Mouse (Mus musculus) heart, embryonic 13.5 days (tissue): ENCODE results near the gene Dtx2. TPM values are rescaled to one million over a fixed set of nuclear protein-coding genes. Genes with fewer than 3 reads are reported as not detected.
A peak's percentile ranks its signal among the peaks of the same experiment; 100 is the strongest.

Experiments used
- ATAC-seq: fragments of 200-750 bp; cut with Nextera tagmentation; 2 replicates; pipeline ENCODE4 v1.8.0; 2017; ENCODE audit warnings: moderate TSS enrichment; ENCODE audit not compliant: insufficient number of reproducible peaks, low FRiP score, low TSS enrichment; ENCODE audit errors: extremely low read depth
- H3K27ac ChIP-seq: fragments of 300-500 bp; sonication (generic); replicated peaks from 2 replicates; pipeline ENCODE4 v1.5.1; 2015; ENCODE audit warnings: moderate library complexity, mild to moderate bottlenecking, inconsistent platforms
- H3K27me3 ChIP-seq: fragments of 300-500 bp; sonication (generic); replicated peaks from 2 replicates; pipeline ENCODE4 v1.6.1; 2015; ENCODE audit warnings: mild to moderate bottlenecking, inconsistent platforms
- H3K36me3 ChIP-seq: fragments of 300-500 bp; sonication (generic); 2 replicates; pipeline ENCODE4 v1.6.1; 2015; ENCODE audit warnings: mild to moderate bottlenecking, inconsistent platforms
- H3K4me1 ChIP-seq: fragments of 300-500 bp; sonication (generic); 2 replicates; pipeline ENCODE4 v1.6.1; 2015; ENCODE audit warnings: inconsistent platforms
- H3K4me2 ChIP-seq: fragments of 300-500 bp; sonication (generic); 2 replicates; pipeline ENCODE4 v1.6.1; 2015; ENCODE audit warnings: inconsistent platforms, mild to moderate bottlenecking, moderate library complexity
- H3K4me3 ChIP-seq: fragments of 300-500 bp; sonication (generic); 2 replicates; pipeline ENCODE4 v1.5.1; 2015; ENCODE audit warnings: moderate library complexity, mild to moderate bottlenecking, inconsistent platforms
- H3K9ac ChIP-seq: fragments of 300-500 bp; sonication (generic); 2 replicates; pipeline ENCODE4 v1.6.1; 2015; ENCODE audit warnings: inconsistent platforms, mild to moderate bottlenecking, moderate library complexity
- H3K9me3 ChIP-seq: fragments of 300-500 bp; sonication (generic); 2 replicates; pipeline ENCODE4 v1.6.1; 2016; ENCODE audit warnings: inconsistent platforms
- WGBS: fragments of 180-500 bp; shearing (Covaris S2); methylation state at CpG from one replicate; pipeline ENCODE4 v1.1.7; 2015; ENCODE audit warnings: mixed read lengths; 5-methylcytosine and 5-hydroxymethylcytosine counted together
- polyA plus RNA-seq: library from polyadenylated mRNA; unstranded; fragments of >200 nt; fragmentation: Nextera tagmentation; extraction: Ambion mirVana; gene quantifications from 2 replicates; pipeline ENCODE4 v1.2.1, GENCODE M21; 2015

Gene Dtx2
- polyA plus RNA-seq, 1 experiment from 2014 or later: 23.0 TPM

DNA sequence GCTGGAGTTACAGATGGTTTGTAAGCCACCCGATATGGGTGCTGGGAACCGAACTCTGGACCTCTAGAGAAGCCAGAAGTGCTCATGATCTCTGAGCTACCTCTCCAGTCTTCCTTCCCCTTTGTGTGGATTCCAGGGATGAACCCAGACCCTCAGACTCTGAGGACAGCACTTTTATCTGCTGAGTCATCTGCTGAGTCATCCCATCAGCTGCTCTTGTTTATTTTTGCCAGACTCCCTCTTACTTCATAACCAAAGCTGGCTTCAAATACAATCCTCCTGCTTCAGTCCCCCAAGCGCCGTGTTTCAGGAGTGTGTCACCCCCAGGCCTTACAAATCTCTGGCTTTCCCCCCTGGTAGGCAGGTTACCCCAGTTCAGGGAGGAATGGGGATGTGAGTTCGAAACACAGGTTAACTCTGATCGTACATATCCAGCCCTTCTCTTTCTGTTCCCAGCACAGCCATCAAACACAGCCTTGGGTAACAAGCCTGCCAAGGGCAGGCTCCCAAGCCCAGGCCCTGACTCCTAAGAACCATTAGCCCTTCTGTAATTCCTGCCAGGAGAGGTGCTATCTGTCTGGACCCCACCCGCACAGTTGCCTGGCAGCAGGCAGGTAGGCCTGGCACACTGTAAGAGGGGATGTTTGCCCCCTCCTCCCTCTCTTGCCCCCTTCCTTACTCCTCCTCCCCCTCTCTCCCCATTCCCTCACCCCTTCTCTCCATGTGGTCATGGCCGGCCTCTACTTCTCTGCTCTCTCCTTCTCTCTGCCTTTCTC, 18.5 kb upstream of the Dtx2 start:
- H3K27me3 ChIP-seq: no peaks in the 10 kb centered on the region; the same call in 1 of the 2 replicates
- H3K36me3 ChIP-seq: no peaks in the 10 kb centered on the region
- ATAC-seq: no peak; the same call in 1 of the 2 replicates
- H3K9ac ChIP-seq: no peak overlapping the region
- WGBS: 83% methylated on average over 8 of the region's 8 CpGs
- no peaks in the 10 kb centered on the region for H3K9me3 ChIP-seq
- H3K4me1 ChIP-seq: no peaks in the 10 kb centered on the region
- no peak overlapping the region for H3K4me2 ChIP-seq
- H3K4me3 ChIP-seq: no peak overlapping the region
- H3K27ac ChIP-seq: no peak overlapping the region

GRCm38 (mm10) chr5:135979381-135979780, 15.2 kb upstream of the Dtx2 start:
- Histone ChIP-seq H3K9ac (no peak overlapping the region), H3K4me2 (no peak overlapping the region), H3K27ac (no peak overlapping the region), H3K36me3 (no peaks in the 10 kb centered on the region), H3K27me3 (peaks cover 8% of the 10 kb centered on the region; the same call in 1 of the 2 replicates), H3K9me3 (no peaks in the 10 kb centered on the region), H3K4me1 (no peaks in the 10 kb centered on the region), H3K4me3 (no peak overlapping the region)
- no peak for ATAC-seq
- 75% methylated on average over 5 of the region's 5 CpGs for WGBS

GRCm38 (mm10) chr5:135979904-135980303, 14.7 kb upstream of the Dtx2 start, which contains the start of gene Zp3:
TSS of gene Zp3 (plus strand) at chr5:135980099.
- peaks cover 8% of the 10 kb centered on the region; the same call in 1 of the 2 replicates for H3K27me3 ChIP-seq
- 61% methylated on average over 8 of the region's 8 CpGs for WGBS
- H3K9me3 ChIP-seq: no peaks in the 10 kb centered on the region
- no peaks in the 10 kb centered on the region for H3K36me3 ChIP-seq
- no peak within 1 kb of the TSS for H3K9ac ChIP-seq
- no peak within 1 kb of the TSS for H3K27ac ChIP-seq
- no peaks in the 10 kb centered on the region for H3K4me1 ChIP-seq
- no peak within 1 kb of the TSS for H3K4me2 ChIP-seq
- H3K4me3 ChIP-seq: no peak within 1 kb of the TSS
- no peak for ATAC-seq

GRCm38 (mm10) chr5:135982398-135982797, 12.2 kb upstream of the Dtx2 start:
- Histone ChIP-seq H3K9ac (no peak overlapping the region), H3K4me2 (no peak overlapping the region), H3K27me3 (peaks cover 8% of the 10 kb centered on the region; the same call in 1 of the 2 replicates), H3K4me3 (no peak overlapping the region), H3K36me3 (no peaks in the 10 kb centered on the region), H3K4me1 (no peaks in the 10 kb centered on the region), H3K27ac (no peak overlapping the region), H3K9me3 (no peaks in the 10 kb centered on the region)
- ATAC-seq: no peak
- 37% methylated on average over 6 of the region's 6 CpGs for WGBS

GRCm38 (mm10) chr5:135984546-135985044, 10.0 kb upstream of the Dtx2 start:
- Histone ChIP-seq H3K36me3 (no peaks in the 10 kb centered on the region), H3K9ac (no peak overlapping the region), H3K27ac (no peak overlapping the region), H3K4me3 (no peak overlapping the region), H3K4me2 (no peak overlapping the region), H3K9me3 (no peaks in the 10 kb centered on the region), H3K4me1 (no peaks in the 10 kb centered on the region), H3K27me3 (peaks cover 8% of the 10 kb centered on the region; the same call in 1 of the 2 replicates)
- 64% methylated on average over 6 of the region's 6 CpGs for WGBS
- ATAC-seq: no peak

- no peaks in the 10 kb centered on the region for H3K36me3 ChIP-seq
- 45% methylated on average over 11 of the region's 11 CpGs for WGBS
- H3K4me1 ChIP-seq: no peaks in the 10 kb centered on the region
- no peak overlapping the region for H3K9ac ChIP-seq
- H3K4me3 ChIP-seq: no peak overlapping the region
- H3K9me3 ChIP-seq: no peaks in the 10 kb centered on the region
- no peak overlapping the region for H3K27ac ChIP-seq
- peaks cover 8% of the 10 kb centered on the region; the same call in 1 of the 2 replicates for H3K27me3 ChIP-seq
- H3K4me2 ChIP-seq: no peak overlapping the region
- ATAC-seq: no peak
These were observed 7.4 kb upstream of the Dtx2 start for GRCm38 (mm10) chr5:135987248-135987647.

GRCm38 (mm10) chr5:135990601-135991000, 4.0 kb upstream of the Dtx2 start:
- Histone ChIP-seq H3K27ac (no peak overlapping the region), H3K4me1 (peaks cover 4% of the 10 kb centered on the region), H3K36me3 (no peaks in the 10 kb centered on the region), H3K9me3 (no peaks in the 10 kb centered on the region), H3K9ac (no peak overlapping the region), H3K4me2 (no peak overlapping the region), H3K4me3 (no peak overlapping the region), H3K27me3 (no peaks in the 10 kb centered on the region)
- 57% methylated on average over 5 of the region's 5 CpGs for WGBS
- no peak for ATAC-seq

DNA sequence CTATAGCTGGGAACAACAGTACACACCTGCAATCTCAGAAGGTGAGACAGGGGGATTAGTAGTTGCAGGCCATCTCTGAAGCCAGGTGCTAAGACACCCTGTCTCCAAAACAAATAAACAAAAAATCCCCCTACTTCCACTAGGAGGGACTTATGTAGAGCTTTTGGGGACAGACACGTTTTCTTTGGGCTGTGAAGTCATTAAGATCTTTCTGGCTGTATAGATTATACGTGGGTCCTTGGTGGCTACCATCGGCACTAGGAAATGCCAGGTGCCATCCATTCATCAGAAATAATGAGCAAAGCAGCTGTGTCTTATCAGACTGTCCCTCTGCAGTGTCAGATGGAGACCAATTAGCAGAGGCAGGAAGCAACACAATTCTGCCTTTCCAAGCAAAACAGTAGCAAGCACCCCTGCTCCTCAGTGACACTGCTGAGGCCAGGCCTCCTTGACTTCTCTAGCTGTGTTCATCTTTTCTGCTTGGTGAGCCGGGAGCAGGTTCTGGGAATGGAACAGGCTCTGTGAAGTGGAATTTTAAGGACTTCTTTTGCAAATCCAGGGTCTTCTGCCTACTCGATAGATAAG, 1.1 kb upstream of the Dtx2 start:
- Histone ChIP-seq H3K27me3 (no peaks in the 10 kb centered on the region), H3K4me3 (no peak overlapping the region), H3K4me1 (peaks cover 13% of the 10 kb centered on the region), H3K9me3 (no peaks in the 10 kb centered on the region), H3K36me3 (peaks cover 24% of the 10 kb centered on the region), H3K27ac (no peak overlapping the region), H3K9ac (no peak overlapping the region), H3K4me2 (no peak overlapping the region)
- no peak for ATAC-seq
- 45% methylated on average over 5 of the region's 5 CpGs for WGBS

DNA sequence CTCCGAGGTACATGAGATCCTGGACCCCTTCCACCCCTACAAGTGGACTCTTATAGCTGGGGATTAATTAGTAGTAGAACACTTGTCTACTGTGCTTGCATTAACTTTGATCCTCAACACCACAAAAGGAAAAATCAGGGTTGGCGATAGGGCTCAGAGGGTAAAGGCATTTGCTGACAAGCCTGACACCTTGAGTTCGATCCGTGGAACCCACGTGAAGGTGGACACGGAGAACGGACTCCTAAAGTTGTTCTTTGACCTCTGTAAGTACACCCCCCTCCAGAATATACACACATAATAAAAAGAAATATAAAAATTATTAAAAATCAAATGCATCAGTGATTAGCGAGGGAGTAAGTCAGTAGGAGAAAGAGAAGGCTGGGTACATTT, 270 bp upstream of the Dtx2 start:
- H3K27ac ChIP-seq: no peak overlapping the region
- H3K4me2 ChIP-seq: peak overlapping the region; percentile 92; the same call in 1 of the 2 replicates
- H3K9ac ChIP-seq: no peak overlapping the region
- H3K4me1 ChIP-seq: peaks cover 13% of the 10 kb centered on the region
- H3K9me3 ChIP-seq: no peaks in the 10 kb centered on the region
- 0 out of 2 replicates have a peak, but pooled peaks have one; percentile 20 for ATAC-seq
- peak overlapping the region; percentile 84; the same call in 1 of the 2 replicates for H3K4me3 ChIP-seq
- no peaks in the 10 kb centered on the region for H3K27me3 ChIP-seq
- WGBS: 56% methylated on average over 8 of the region's 8 CpGs
- peaks cover 33% of the 10 kb centered on the region for H3K36me3 ChIP-seq

DNA sequence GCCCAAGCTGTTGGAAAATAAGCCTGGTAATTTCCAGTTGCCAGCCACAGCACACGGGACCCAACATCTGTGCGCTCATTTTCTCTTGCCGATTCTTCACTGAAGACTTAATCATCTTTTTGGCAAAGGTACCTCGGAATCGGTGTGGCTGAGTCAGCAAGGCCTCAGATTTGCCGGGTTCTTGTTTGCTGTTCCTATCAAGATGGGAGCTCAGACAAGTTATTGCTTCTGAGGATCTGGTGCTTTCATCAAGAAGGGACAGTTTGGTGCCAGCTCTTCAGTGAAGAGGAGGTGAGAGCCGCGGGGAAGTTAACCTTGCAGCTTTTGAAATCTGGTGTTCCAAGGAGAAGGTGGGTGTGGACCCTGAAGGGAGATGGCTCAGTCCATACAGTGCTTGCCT, 1.6 kb downstream of the Dtx2 start:
- H3K36me3 ChIP-seq: peaks cover 48% of the 10 kb centered on the region
- WGBS: 79% methylated on average over 8 of the region's 8 CpGs
- H3K9me3 ChIP-seq: no peaks in the 10 kb centered on the region
- no peak for ATAC-seq
- peaks cover 13% of the 10 kb centered on the region for H3K4me1 ChIP-seq
- H3K27me3 ChIP-seq: no peaks in the 10 kb centered on the region
- H3K27ac ChIP-seq: no peak overlapping the region
- peak overlapping the region; percentile 93 for H3K9ac ChIP-seq
- H3K4me2 ChIP-seq: peak overlapping the region; percentile 92
- peak overlapping the region; percentile 84; the same call in 1 of the 2 replicates for H3K4me3 ChIP-seq

- 85% methylated on average over 6 of the region's 6 CpGs for WGBS
- peaks cover 30% of the 10 kb centered on the region for H3K4me1 ChIP-seq
- no peak overlapping the region for H3K4me3 ChIP-seq
- H3K27me3 ChIP-seq: no peaks in the 10 kb centered on the region
- H3K4me2 ChIP-seq: no peak overlapping the region
- H3K9me3 ChIP-seq: no peaks in the 10 kb centered on the region
- peaks cover 59% of the 10 kb centered on the region for H3K36me3 ChIP-seq
- no peak overlapping the region for H3K9ac ChIP-seq
- no peak for ATAC-seq
- H3K27ac ChIP-seq: no peak overlapping the region
These were observed 6.6 kb downstream of the Dtx2 start for GRCm38 (mm10) chr5:136001222-136001621.
